Mouse (Mus musculus): Measurements from ENCODE around the gene Gm20532. TPM values are rescaled to one million over a fixed set of nuclear protein-coding genes. Genes with fewer than 3 reads are reported as not detected.

The Gm20532 gene
- total and polyA plus RNA-seq, 3 experiments: 0.15 TPM; not detected in 2

DNA sequence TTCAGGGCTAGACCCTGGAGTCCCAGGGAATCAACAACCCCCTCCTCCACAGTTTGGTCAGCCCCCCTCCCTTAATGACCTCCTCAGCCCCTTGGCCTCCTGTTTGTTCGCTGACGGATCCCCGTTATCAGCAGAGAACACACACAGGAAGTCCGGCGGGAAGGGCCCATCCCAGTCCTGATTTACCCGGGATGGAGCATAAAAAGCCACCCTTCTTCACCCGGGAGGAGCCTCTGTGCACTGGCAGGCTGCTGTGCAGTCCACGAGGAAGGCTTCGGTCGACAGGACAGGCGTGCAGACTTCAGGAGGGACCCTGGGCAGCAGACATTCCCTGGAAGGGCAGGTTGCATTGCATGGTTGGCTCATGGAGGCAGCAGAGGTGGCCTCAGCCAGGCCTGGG lies 2.8 kb upstream of the Gm20532 start:
- no peak overlapping the region for H3K4me3 ChIP-seq (ENCODE audit: control insufficient read depth in 1 of 2, insufficient read depth in 1 of 2, low read depth in 2 of 2, low read length in 2 of 2)

DNA sequence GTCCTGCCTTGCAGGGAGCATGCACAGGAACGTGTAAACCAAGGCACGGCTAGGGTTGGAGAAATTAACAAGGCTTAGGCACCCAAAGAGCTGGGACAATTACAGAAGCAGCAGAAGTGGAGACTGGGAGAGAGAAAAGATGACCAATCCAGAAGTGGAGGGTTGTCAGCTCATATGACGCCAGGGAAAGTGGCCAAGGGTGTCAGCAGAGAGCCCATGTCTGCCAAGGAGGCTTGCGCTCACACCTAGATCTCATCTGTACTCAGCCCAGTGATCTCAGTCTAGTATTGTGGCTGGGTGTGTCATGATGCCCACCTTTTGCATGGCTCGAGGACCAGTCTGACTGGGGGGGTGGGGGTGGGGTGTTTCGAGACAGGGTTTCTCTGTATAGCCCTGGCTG lies 726 bp upstream of the Gm20532 start:
- Histone ChIP-seq H3K9ac (ENCODE audit: control insufficient read depth, low read depth, low read length, poor library complexity, severe bottlenecking) (no peak overlapping the region), H3K4me1 (ENCODE audit: control insufficient read depth in 1 of 2, insufficient read depth in 2 of 2, low read length in 2 of 2) (peaks cover 4 to 21% of the 10 kb centered on the region in 2 experiments; a peak in 3 of 4 replicates), H3K4me3 (ENCODE audit: control insufficient read depth in 1 of 2, insufficient read depth in 1 of 2, low read depth in 2 of 2, low read length in 2 of 2) (no peak overlapping the region), H3K27me3 (ENCODE audit: control insufficient read depth in 1 of 2, insufficient read depth in 2 of 2, low read length in 2 of 2) (no peaks in the 10 kb centered on the region), H3K27ac (ENCODE audit: control insufficient read depth, low read depth, low read length) (no peak overlapping the region), H3K79me2 (ENCODE audit: control insufficient read depth, insufficient read depth, low read length, poor library complexity) (no peaks in the 10 kb centered on the region; the same call in 1 of the 2 replicates), H3K9me3 (replicated peaks; ENCODE audit: insufficient read depth, low read length) (no peaks in the 10 kb centered on the region), H3K36me3 (ENCODE audit: control insufficient read depth in 1 of 2, insufficient read depth in 2 of 2, low read length in 2 of 2) (peaks cover 0 to 11% of the 10 kb centered on the region in 2 experiments; a peak in 2 of 4 replicates)
- DNase-seq (ENCODE audit: low read depth, low spot score): no peak
- TF ChIP-seq CHD1 (IDR thresholded peaks at IDR 0.05; ENCODE audit: low read depth, low read length): no peak
- TF ChIP-seq HCFC1 (IDR thresholded peaks at IDR 0.05; ENCODE audit: low read depth, low read length): no peak
- no peak for TF ChIP-seq MAFK (IDR thresholded peaks at IDR 0.05; ENCODE audit: borderline replicate concordance, low read depth, low read length)
- TF ChIP-seq ELF1 (IDR thresholded peaks at IDR 0.05; ENCODE audit: low read depth, low read length): no peak
- TF ChIP-seq GABPA (IDR thresholded peaks at IDR 0.05; ENCODE audit: low read depth, low read length): no peak
- TF ChIP-seq USF1 (IDR thresholded peaks at IDR 0.05; ENCODE audit: low read depth, low read length): no peak

More for the DNA sequence above, 2.8 kb upstream of the Gm20532 start:
- H3K9me3 ChIP-seq (replicated peaks; ENCODE audit: insufficient read depth, low read length): no peaks in the 10 kb centered on the region
- H3K79me2 ChIP-seq (ENCODE audit: control insufficient read depth, insufficient read depth, low read length, poor library complexity): no peaks in the 10 kb centered on the region; the same call in 1 of the 2 replicates
- DNase-seq (ENCODE audit: low read depth, low spot score): no peak
- no peaks in the 10 kb centered on the region for H3K27me3 ChIP-seq (ENCODE audit: control insufficient read depth in 1 of 2, insufficient read depth in 2 of 2, low read length in 2 of 2)
- peaks cover 4 to 23% of the 10 kb centered on the region in 2 experiments; a peak in 3 of 4 replicates for H3K4me1 ChIP-seq (ENCODE audit: control insufficient read depth in 1 of 2, insufficient read depth in 2 of 2, low read length in 2 of 2)
- no peak for TF ChIP-seq ETS1 (IDR thresholded peaks at IDR 0.05; ENCODE audit: low read depth, low read length)
- TF ChIP-seq ZNF384 (IDR thresholded peaks at IDR 0.05; ENCODE audit: low read depth, low read length): no peak
- TF ChIP-seq RCOR1 (IDR thresholded peaks at IDR 0.05; ENCODE audit: low read depth, low read length): peak; percentile 73
- peak; percentile 52 for TF ChIP-seq TAL1 (IDR thresholded peaks at IDR 0.05; ENCODE audit: low read length)
- TF ChIP-seq MAZ (IDR thresholded peaks at IDR 0.05; ENCODE audit: low read depth, low read length): peak; percentile 48; the same call in 1 of the 2 replicates
- TF ChIP-seq GATA1 (IDR thresholded peaks at IDR 0.05; ENCODE audit: low read depth, low read length): 0 out of 2 replicates have a peak, but pooled peaks have one; percentile 10
- TF ChIP-seq MXI1 (IDR thresholded peaks at IDR 0.05; ENCODE audit: low read depth, low read length): peak; percentile 24; the same call in 1 of the 2 replicates
- peak; percentile 40 to 56; a peak in 3 of 4 replicates for TF ChIP-seq EP300 (IDR thresholded peaks at IDR 0.05; ENCODE audit: low read depth in 1 of 2, low read length in 2 of 2)
- no peak for TF ChIP-seq SIN3A (IDR thresholded peaks at IDR 0.05; ENCODE audit: low read length)
- TF ChIP-seq ZMIZ1 (IDR thresholded peaks at IDR 0.05; ENCODE audit: low read depth, low read length): 0 out of 2 replicates have a peak, but pooled peaks have one; percentile 48
- peak; percentile 51 for TF ChIP-seq TCF12 (IDR thresholded peaks at IDR 0.05; ENCODE audit: low read depth, low read length)
- no peak for TF ChIP-seq USF1 (IDR thresholded peaks at IDR 0.05; ENCODE audit: low read depth, low read length)
- no peak overlapping the region for H3K9ac ChIP-seq (ENCODE audit: control insufficient read depth, low read depth, low read length, poor library complexity, severe bottlenecking)
- peaks cover 0 to 12% of the 10 kb centered on the region in 2 experiments; a peak in 2 of 4 replicates for H3K36me3 ChIP-seq (ENCODE audit: control insufficient read depth in 1 of 2, insufficient read depth in 2 of 2, low read length in 2 of 2)
- H3K27ac ChIP-seq (ENCODE audit: control insufficient read depth, low read depth, low read length): no peak overlapping the region
